Mouse (Mus musculus) adrenal gland, adult 2 months (tissue): Measurements from ENCODE around the gene Rassf2. TPM values are rescaled to one million over a fixed set of nuclear protein-coding genes. Genes with fewer than 3 reads are reported as not detected.

Source experiments
- DNase-seq: peaks from one replicate; pipeline ENCODE4 v3.0.0; 2021
- polyA plus RNA-seq: library from polyadenylated mRNA; depleted of rRNA; stranded (reverse); fragments of >200 nt; gene quantifications from 2 replicates; pipeline ENCODE4 v1.2.3, GENCODE M21; 2012
- total RNA-seq, 2 experiments: library from RNA; stranded (reverse); gene quantifications; 2 replicates each; pipeline ENCODE4 v1.2.3; 2021

The Rassf2 gene
- total and polyA plus RNA-seq, 3 experiments = 10.4 to 12.3 (median 11.7) TPM

GRCm38 (mm10) chr2:132005445-132005844 lies 24.6 kb downstream of the Rassf2 start:
- no peak for DNase-seq

GRCm38 (mm10) chr2:132004495-132005136 lies 25.4 kb downstream of the Rassf2 start:
- DNase-seq = peak; percentile 38

- DNase-seq = no peak
These were observed 26.1 kb downstream of the Rassf2 start for GRCm38 (mm10) chr2:132003916-132004315.

- DNase-seq = no peak
These were observed 28.2 kb downstream of the Rassf2 start for GRCm38 (mm10) chr2:132001696-132002334.

GRCm38 (mm10) chr2:131997356-131997755 lies 32.7 kb downstream of the Rassf2 start:
- DNase-seq = no peak

- DNase-seq = no peak
These were observed 33.7 kb downstream of the Rassf2 start for GRCm38 (mm10) chr2:131996369-131996768.

GRCm38 (mm10) chr2:131995742-131996141 lies 34.3 kb downstream of the Rassf2 start:
- no peak for DNase-seq

- DNase-seq = no peak
These were observed 35.1 kb downstream of the Rassf2 start for GRCm38 (mm10) chr2:131994971-131995370.

- DNase-seq = no peak
These were observed 36.4 kb downstream of the Rassf2 start for GRCm38 (mm10) chr2:131993563-131994088.

GRCm38 (mm10) chr2:131993151-131993550 lies 36.9 kb downstream of the Rassf2 start:
- DNase-seq = no peak

- DNase-seq = no peak
These were observed 37.6 kb downstream of the Rassf2 start for GRCm38 (mm10) chr2:131992487-131992886.

GRCm38 (mm10) chr2:131988550-131988949 lies 41.5 kb downstream of the Rassf2 start:
- DNase-seq = no peak

GRCm38 (mm10) chr2:131987950-131988349 lies 42.1 kb downstream of the Rassf2 start:
- no peak for DNase-seq

- peak; percentile 60 for DNase-seq
These were observed 47.4 kb downstream of the Rassf2 start for GRCm38 (mm10) chr2:131982546-131983196.

GRCm38 (mm10) chr2:131980866-131981265 lies 49.2 kb downstream of the Rassf2 start:
- DNase-seq = peak; percentile 21

- DNase-seq = no peak
These were observed 53.4 kb downstream of the Rassf2 start for GRCm38 (mm10) chr2:131976663-131977062.

GRCm38 (mm10) chr2:131971098-131971497 lies 59.0 kb downstream of the Rassf2 start:
- no peak for DNase-seq

- DNase-seq = no peak
These were observed 59.5 kb downstream of the Rassf2 start for GRCm38 (mm10) chr2:131970597-131970996.

GRCm38 (mm10) chr2:131961671-131962070 lies 68.4 kb downstream of the Rassf2 start:
- no peak for DNase-seq

- no peak for DNase-seq
These were observed 72.3 kb downstream of the Rassf2 start for GRCm38 (mm10) chr2:131957731-131958222.

GRCm38 (mm10) chr2:131956336-131957256 lies 73.5 kb downstream of the Rassf2 start:
- no peak for DNase-seq

- peak; percentile 57 for DNase-seq
These were observed 74.8 kb downstream of the Rassf2 start for GRCm38 (mm10) chr2:131955264-131955663.
